Mouse (Mus musculus) midbrain, embryonic 13.5 days (tissue): Measurements from ENCODE around the gene Tlr9. TPM values are rescaled to one million over a fixed set of nuclear protein-coding genes. Genes with fewer than 3 reads are reported as not detected.

ENCODE experiments used
- ATAC-seq: fragments of 200-750 bp; cut with Nextera tagmentation; 2 replicates; pipeline ENCODE4 v1.8.0; 2017; ENCODE audit warnings: mild to moderate bottlenecking, moderate TSS enrichment, moderate library complexity
- H3K27ac ChIP-seq: fragments of 300-500 bp; sonication (generic); 2 replicates; pipeline ENCODE4 v1.5.1; 2015; ENCODE audit warnings: inconsistent platforms, mild to moderate bottlenecking, moderate library complexity
- H3K27me3 ChIP-seq: fragments of 300-500 bp; sonication (generic); 2 replicates; pipeline ENCODE4 v1.6.1; 2015; ENCODE audit warnings: mild to moderate bottlenecking, inconsistent platforms
- H3K36me3 ChIP-seq: fragments of 300-500 bp; sonication (generic); 2 replicates; pipeline ENCODE4 v1.6.1; 2015; ENCODE audit warnings: mild to moderate bottlenecking, inconsistent platforms
- H3K4me1 ChIP-seq: fragments of 300-500 bp; sonication (generic); replicated peaks from 2 replicates; pipeline ENCODE4 v1.6.1; 2015; ENCODE audit warnings: inconsistent platforms
- H3K4me2 ChIP-seq: fragments of 300-500 bp; sonication (generic); replicated peaks from 2 replicates; pipeline ENCODE4 v1.6.1; 2015; ENCODE audit warnings: moderate library complexity, mild to moderate bottlenecking, inconsistent platforms
- H3K4me3 ChIP-seq: fragments of 300-500 bp; sonication (generic); replicated peaks from 2 replicates; pipeline ENCODE4 v1.5.1; 2015; ENCODE audit warnings: mild to moderate bottlenecking, inconsistent platforms
- H3K9ac ChIP-seq: fragments of 300-500 bp; sonication (generic); replicated peaks from 2 replicates; pipeline ENCODE4 v1.6.1; 2015; ENCODE audit warnings: mild to moderate bottlenecking, inconsistent platforms
- H3K9me3 ChIP-seq: fragments of 300-500 bp; sonication (generic); 2 replicates; pipeline ENCODE4 v1.6.1; 2016; ENCODE audit warnings: mild to moderate bottlenecking, inconsistent platforms
- WGBS: fragments of 180-500 bp; shearing (Covaris S2); methylation state at CpG from one replicate; pipeline ENCODE4 v1.1.7; 2015; 5-methylcytosine and 5-hydroxymethylcytosine counted together
- polyA plus RNA-seq: library from polyadenylated mRNA; unstranded; fragments of >200 nt; fragmentation: Nextera tagmentation; extraction: Ambion mirVana; gene quantifications from 2 replicates; pipeline ENCODE4 v1.2.1, GENCODE M21; 2015

Tlr9 gene
- polyA plus RNA-seq, 1 experiment from 2014 or later: not detected

- no peak overlapping the region for H3K9ac ChIP-seq
- no peaks in the 10 kb centered on the region for H3K4me1 ChIP-seq
- ATAC-seq: no peak
- no peak overlapping the region for H3K4me2 ChIP-seq
- no peak overlapping the region for H3K27ac ChIP-seq
- WGBS: 96% methylated on average over 10 of the region's 10 CpGs
- no peak overlapping the region for H3K4me3 ChIP-seq
- no peaks in the 10 kb centered on the region for H3K9me3 ChIP-seq
- H3K27me3 ChIP-seq: no peaks in the 10 kb centered on the region
- H3K36me3 ChIP-seq: peaks cover 99% of the 10 kb centered on the region
Observed at GRCm38 (mm10) chr9:106237878-106238277, 15.5 kb downstream of the Tlr9 start.

- no peak overlapping the region for H3K4me3 ChIP-seq
- no peak overlapping the region for H3K4me2 ChIP-seq
- no peak overlapping the region for H3K9ac ChIP-seq
- peaks cover 72% of the 10 kb centered on the region for H3K36me3 ChIP-seq
- ATAC-seq: no peak
- peaks cover 7% of the 10 kb centered on the region for H3K4me1 ChIP-seq
- no peak overlapping the region for H3K27ac ChIP-seq
- H3K27me3 ChIP-seq: no peaks in the 10 kb centered on the region
- H3K9me3 ChIP-seq: no peaks in the 10 kb centered on the region
- 90% methylated on average over 10 of the region's 10 CpGs for WGBS
Observed at GRCm38 (mm10) chr9:106241541-106242164, 19.3 kb downstream of the Tlr9 start.

- H3K9ac ChIP-seq: no peak overlapping the region; the same call in 1 of the 2 replicates
- no peaks in the 10 kb centered on the region for H3K27me3 ChIP-seq
- no peak for ATAC-seq
- H3K36me3 ChIP-seq: peaks cover 59% of the 10 kb centered on the region
- H3K4me3 ChIP-seq: no peak overlapping the region
- H3K9me3 ChIP-seq: no peaks in the 10 kb centered on the region
- no peak overlapping the region for H3K27ac ChIP-seq
- no peak overlapping the region for H3K4me2 ChIP-seq
- H3K4me1 ChIP-seq: peaks cover 15% of the 10 kb centered on the region
- WGBS: 86% methylated on average over 19 of the region's 19 CpGs
Observed at GRCm38 (mm10) chr9:106242813-106243488, 20.6 kb downstream of the Tlr9 start.

GRCm38 (mm10) chr9:106249550-106249949 lies 27.2 kb downstream of the Tlr9 start:
- no peak for ATAC-seq
- Histone ChIP-seq H3K4me1 (peaks cover 36% of the 10 kb centered on the region), H3K4me2 (no peak overlapping the region), H3K36me3 (peaks cover 4% of the 10 kb centered on the region; the same call in 1 of the 2 replicates), H3K4me3 (no peak overlapping the region), H3K9ac (no peak overlapping the region), H3K27me3 (no peaks in the 10 kb centered on the region), H3K27ac (no peak overlapping the region), H3K9me3 (no peaks in the 10 kb centered on the region)
- 94% methylated on average over 11 of the region's 11 CpGs for WGBS

GRCm38 (mm10) chr9:106250245-106250644 lies 27.8 kb downstream of the Tlr9 start:
- Histone ChIP-seq H3K36me3 (peaks cover 2% of the 10 kb centered on the region; the same call in 1 of the 2 replicates), H3K4me2 (no peak overlapping the region), H3K27me3 (no peaks in the 10 kb centered on the region), H3K9ac (no peak overlapping the region), H3K4me3 (no peak overlapping the region), H3K9me3 (no peaks in the 10 kb centered on the region), H3K27ac (no peak overlapping the region), H3K4me1 (peaks cover 36% of the 10 kb centered on the region)
- ATAC-seq: no peak
- WGBS: 65% methylated on average over 4 of the region's 4 CpGs

- 81% methylated on average over 8 of the region's 8 CpGs for WGBS
- Histone ChIP-seq H3K4me3 (no peak overlapping the region), H3K4me1 (peaks cover 35% of the 10 kb centered on the region), H3K4me2 (no peak overlapping the region), H3K36me3 (no peaks in the 10 kb centered on the region), H3K9ac (no peak overlapping the region), H3K27ac (no peak overlapping the region), H3K27me3 (no peaks in the 10 kb centered on the region), H3K9me3 (no peaks in the 10 kb centered on the region)
- ATAC-seq: no peak
Observed at GRCm38 (mm10) chr9:106251066-106251465, 28.7 kb downstream of the Tlr9 start.

- H3K9ac ChIP-seq: no peak overlapping the region
- no peak overlapping the region for H3K4me2 ChIP-seq
- peaks cover 11% of the 10 kb centered on the region for H3K4me1 ChIP-seq
- H3K9me3 ChIP-seq: no peaks in the 10 kb centered on the region
- no peaks in the 10 kb centered on the region for H3K27me3 ChIP-seq
- no peak overlapping the region for H3K27ac ChIP-seq
- ATAC-seq: no peak
- H3K36me3 ChIP-seq: no peaks in the 10 kb centered on the region
- WGBS: 89% methylated on average over 2 of the region's 2 CpGs
- no peak overlapping the region for H3K4me3 ChIP-seq
Observed at GRCm38 (mm10) chr9:106254001-106254400, 31.6 kb downstream of the Tlr9 start.

- Histone ChIP-seq H3K36me3 (no peaks in the 10 kb centered on the region), H3K4me1 (no peaks in the 10 kb centered on the region), H3K4me3 (no peak overlapping the region), H3K9me3 (no peaks in the 10 kb centered on the region), H3K27me3 (no peaks in the 10 kb centered on the region), H3K9ac (no peak overlapping the region), H3K4me2 (no peak overlapping the region), H3K27ac (no peak overlapping the region)
- WGBS: 91% methylated on average over 4 of the region's 4 CpGs
- ATAC-seq: no peak
Observed at GRCm38 (mm10) chr9:106258412-106258811, 36.0 kb downstream of the Tlr9 start.

- Histone ChIP-seq H3K27me3 (no peaks in the 10 kb centered on the region), H3K4me1 (no peaks in the 10 kb centered on the region), H3K36me3 (no peaks in the 10 kb centered on the region), H3K27ac (no peak overlapping the region), H3K4me2 (no peak overlapping the region), H3K4me3 (no peak overlapping the region), H3K9ac (no peak overlapping the region), H3K9me3 (no peaks in the 10 kb centered on the region)
- WGBS: 68% methylated on average over 5 of the region's 5 CpGs
- no peak for ATAC-seq
Observed at GRCm38 (mm10) chr9:106258990-106259389, 36.6 kb downstream of the Tlr9 start.

GRCm38 (mm10) chr9:106261058-106261457 lies 38.7 kb downstream of the Tlr9 start:
- no peak for ATAC-seq
- WGBS: 91% methylated on average over 6 of the region's 6 CpGs

GRCm38 (mm10) chr9:106261491-106261890 lies 39.1 kb downstream of the Tlr9 start:
- Histone ChIP-seq H3K9me3 (no peaks in the 10 kb centered on the region), H3K4me3 (no peak overlapping the region), H3K4me2 (no peak overlapping the region), H3K4me1 (no peaks in the 10 kb centered on the region), H3K9ac (no peak overlapping the region), H3K36me3 (no peaks in the 10 kb centered on the region), H3K27ac (no peak overlapping the region), H3K27me3 (no peaks in the 10 kb centered on the region)
- WGBS: 79% methylated on average over 3 of the region's 3 CpGs
- ATAC-seq: no peak

More at GRCm38 (mm10) chr9:106261058-106261457, 38.7 kb downstream of the Tlr9 start:
- no peak overlapping the region for H3K9ac ChIP-seq
- H3K27ac ChIP-seq: no peak overlapping the region
- no peak overlapping the region for H3K4me2 ChIP-seq
- no peaks in the 10 kb centered on the region for H3K36me3 ChIP-seq
- no peaks in the 10 kb centered on the region for H3K27me3 ChIP-seq
- H3K4me3 ChIP-seq: no peak overlapping the region
- H3K9me3 ChIP-seq: no peaks in the 10 kb centered on the region
- H3K4me1 ChIP-seq: no peaks in the 10 kb centered on the region

GRCm38 (mm10) chr9:106262075-106262474 lies 39.7 kb downstream of the Tlr9 start:
- Histone ChIP-seq H3K4me3 (no peak overlapping the region), H3K27ac (no peak overlapping the region), H3K36me3 (no peaks in the 10 kb centered on the region), H3K27me3 (no peaks in the 10 kb centered on the region), H3K9ac (no peak overlapping the region), H3K4me2 (no peak overlapping the region), H3K4me1 (no peaks in the 10 kb centered on the region), H3K9me3 (no peaks in the 10 kb centered on the region)
- 84% methylated on average over 3 of the region's 3 CpGs for WGBS
- ATAC-seq: no peak
